Mouse (Mus musculus): Measurements from ENCODE around the gene Slc16a14. TPM values are rescaled to one million over a fixed set of nuclear protein-coding genes. Genes with fewer than 3 reads are reported as not detected.
"Not testable (repeated sequence)": the region's sequence is repeated elsewhere in the genome, so short reads cannot be mapped to it uniquely, and the experiment has no call there.

The Slc16a14 gene
- polyA plus RNA-seq (2015; fragmentation: Nextera tagmentation; extraction: Ambion mirVana), result 0.34 and 0.91 TPM in 2 replicates

DNA sequence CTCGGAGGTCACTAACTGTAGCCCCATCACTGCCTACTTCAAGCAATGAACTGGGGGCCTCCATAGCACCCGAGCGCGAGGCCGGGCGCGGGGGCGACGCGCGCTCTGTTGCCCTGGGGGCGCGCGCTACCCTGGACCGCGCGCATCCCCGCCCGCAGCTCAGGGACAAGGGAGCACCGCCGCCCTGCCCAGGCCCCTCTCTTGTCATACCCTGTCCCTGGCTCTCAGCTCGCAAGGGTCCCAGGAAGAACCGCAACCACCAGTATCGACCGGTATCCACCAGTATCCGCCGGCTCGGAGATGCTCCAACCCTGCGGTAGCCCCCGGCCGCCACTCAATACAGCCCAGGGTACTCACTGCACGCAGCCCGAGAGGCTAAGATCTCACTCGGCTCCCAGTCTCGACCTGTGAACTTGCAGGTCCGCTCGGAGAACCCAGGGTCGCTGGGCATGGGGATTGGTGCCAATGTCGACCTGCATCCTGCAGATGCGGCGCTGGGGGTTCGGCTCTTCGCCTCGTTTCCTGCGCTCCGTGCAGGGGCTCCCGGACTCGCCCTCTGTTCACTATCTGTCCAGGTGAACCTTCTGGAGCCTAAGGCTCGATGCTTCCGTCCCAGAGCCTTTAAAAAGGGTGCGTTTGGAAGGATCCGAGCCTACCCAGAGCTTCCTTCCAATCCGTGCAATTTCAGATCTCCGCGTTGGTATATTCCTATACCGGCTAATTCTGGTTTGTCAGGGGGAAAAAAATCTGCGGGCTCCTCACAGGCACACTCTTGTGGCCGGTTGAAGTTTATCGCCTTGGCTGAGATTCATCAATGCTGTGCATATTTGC, at the start of gene Slc16a14:
Gene Slc16a14 (minus strand): TSS at position 632 of the 831 bp plus-strand sequence.
- Histone ChIP-seq H3K4me1 (peaks cover 7% of the 10 kb centered on the region; the same call in 1 of the 2 replicates), H3K36me3 (no peaks in the 10 kb centered on the region), H3K4me3 (peak within 1 kb of the TSS; percentile 57), H3K4me2 (replicated peaks) (peak within 1 kb of the TSS; percentile 96), H3K9ac (peak within 1 kb of the TSS; percentile 70), H3K27me3 (peaks cover 42% of the 10 kb centered on the region), H3K9me3 (no peaks in the 10 kb centered on the region), H3K27ac (no peak within 1 kb of the TSS)
- WGBS, result under 1% methylated on average over 59 of the region's 59 CpGs
- peak; percentile 77 for ATAC-seq (ENCODE audit: low FRiP score, low read depth)

DNA sequence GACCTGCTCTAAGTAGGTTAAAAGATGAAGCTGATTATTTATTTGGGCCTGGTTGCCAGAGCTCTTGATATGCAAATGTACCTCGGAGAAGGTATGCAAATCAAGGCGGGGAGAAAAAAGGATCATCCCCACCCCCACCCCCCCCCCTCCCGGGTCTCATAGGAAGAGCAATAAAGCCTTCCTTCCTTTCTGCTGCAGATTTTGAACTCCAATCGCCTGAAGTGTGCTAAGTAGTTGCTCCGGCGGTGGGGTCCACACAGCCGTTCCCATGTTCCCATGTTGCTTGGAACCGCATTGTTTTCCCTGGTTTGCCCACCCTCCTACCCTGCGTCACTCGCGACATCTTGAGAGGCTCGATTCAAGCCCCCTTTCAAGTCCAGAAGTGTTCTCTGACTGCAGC, 26.8 kb upstream of the Slc16a14 start:
- not testable (repeated sequence) for H3K9ac ChIP-seq; H3K27ac ChIP-seq; ATAC-seq (ENCODE audit: low FRiP score, low read depth); H3K27me3 ChIP-seq; H3K4me1 ChIP-seq; H3K9me3 ChIP-seq; H3K4me2 ChIP-seq (replicated peaks); H3K4me3 ChIP-seq; H3K36me3 ChIP-seq
- 3% methylated on average over 12 of the region's 12 CpGs for WGBS

DNA sequence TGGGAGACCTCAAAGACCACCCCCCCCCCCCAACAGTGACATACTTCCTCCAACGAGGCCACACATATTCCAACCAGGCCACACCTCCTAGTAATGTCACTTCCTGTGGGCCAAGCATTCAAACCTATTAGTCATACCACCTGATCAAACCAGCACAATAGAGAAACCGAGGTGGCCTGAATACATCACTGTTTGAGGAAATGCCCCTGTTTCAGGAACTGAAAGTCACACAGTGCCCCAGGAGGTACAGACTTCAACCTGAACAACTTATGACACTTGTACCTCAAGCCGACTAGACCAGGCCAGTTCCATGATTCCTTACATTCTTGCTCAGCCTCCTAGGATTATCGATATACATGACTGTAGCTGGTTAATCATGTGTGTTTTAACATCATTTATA, 22.8 kb upstream of the Slc16a14 start:
- H3K27ac ChIP-seq; H3K9me3 ChIP-seq; ATAC-seq (ENCODE audit: low FRiP score, low read depth); H3K36me3 ChIP-seq; H3K4me1 ChIP-seq; H3K9ac ChIP-seq; H3K27me3 ChIP-seq; H3K4me3 ChIP-seq; H3K4me2 ChIP-seq (replicated peaks): not testable (repeated sequence)
- 87% methylated on average over 4 of the region's 4 CpGs for WGBS

DNA sequence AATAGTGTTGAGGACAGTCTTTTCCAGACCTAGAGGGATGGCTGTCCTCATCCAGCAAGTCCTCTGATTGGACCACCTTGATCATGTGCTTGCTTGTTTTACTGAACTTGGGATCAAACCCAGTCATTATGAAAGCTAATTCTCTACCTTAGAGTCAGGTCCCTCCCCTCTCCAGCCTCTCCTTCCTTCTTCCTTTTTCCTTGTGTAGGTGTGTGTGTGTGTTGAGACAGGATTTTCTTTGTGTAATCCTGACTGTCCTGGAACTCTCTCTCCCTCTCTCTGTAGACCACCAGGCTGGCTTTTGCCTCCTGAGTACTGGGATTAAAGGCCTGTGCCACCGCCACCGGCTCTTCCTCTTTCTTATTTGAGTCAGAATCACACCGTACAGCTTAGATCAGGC, 21.8 kb upstream of the Slc16a14 start:
- not testable (repeated sequence) for H3K27me3 ChIP-seq; H3K4me2 ChIP-seq (replicated peaks); H3K27ac ChIP-seq; H3K4me3 ChIP-seq; H3K36me3 ChIP-seq; H3K4me1 ChIP-seq; ATAC-seq (ENCODE audit: low FRiP score, low read depth); H3K9ac ChIP-seq; H3K9me3 ChIP-seq
- 87% methylated on average over 3 of the region's 3 CpGs for WGBS

DNA sequence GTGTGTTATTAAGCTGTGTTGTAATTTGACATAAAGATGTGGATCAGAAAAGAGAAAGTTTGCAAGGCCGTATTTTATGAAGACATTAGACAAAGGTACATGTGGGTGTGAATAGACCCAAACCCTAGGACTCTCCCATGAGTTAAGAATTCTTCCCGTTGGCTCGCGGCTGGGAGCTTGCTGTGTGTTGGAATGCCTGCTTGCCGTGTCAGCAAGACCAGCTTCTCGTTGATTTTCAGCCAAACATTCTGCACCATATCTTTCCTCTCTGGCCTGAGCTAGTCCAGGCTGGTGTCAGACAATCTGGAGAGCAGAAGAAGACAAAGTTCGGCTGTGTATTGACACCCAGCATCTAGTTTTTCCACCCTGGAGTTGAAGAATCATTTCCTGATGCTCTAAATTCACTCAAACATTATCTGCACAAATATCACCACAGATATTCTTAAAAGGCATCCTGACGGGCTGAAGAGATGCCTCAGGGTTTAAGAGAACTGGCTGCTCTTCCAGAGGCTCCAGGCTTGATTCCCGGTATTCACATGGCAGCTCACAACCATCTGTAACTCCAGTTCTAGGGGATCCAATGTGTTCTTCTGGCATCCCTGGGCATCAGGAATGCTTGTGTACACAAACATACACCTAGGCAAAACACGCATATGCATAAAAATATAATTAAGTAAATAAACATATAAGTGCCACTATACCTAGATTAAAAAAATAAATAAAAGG, 17.7 kb upstream of the Slc16a14 start:
- no peak for ATAC-seq (ENCODE audit: low FRiP score, low read depth)
- H3K27ac ChIP-seq, result no peak overlapping the region
- WGBS, result 83% methylated on average over 10 of the region's 10 CpGs
- H3K4me3 ChIP-seq, result no peak overlapping the region
- no peaks in the 10 kb centered on the region for H3K36me3 ChIP-seq
- no peak overlapping the region for H3K4me2 ChIP-seq (replicated peaks)
- no peaks in the 10 kb centered on the region for H3K27me3 ChIP-seq
- H3K9me3 ChIP-seq, result peaks cover 5% of the 10 kb centered on the region
- H3K4me1 ChIP-seq, result no peaks in the 10 kb centered on the region
- no peak overlapping the region for H3K9ac ChIP-seq

DNA sequence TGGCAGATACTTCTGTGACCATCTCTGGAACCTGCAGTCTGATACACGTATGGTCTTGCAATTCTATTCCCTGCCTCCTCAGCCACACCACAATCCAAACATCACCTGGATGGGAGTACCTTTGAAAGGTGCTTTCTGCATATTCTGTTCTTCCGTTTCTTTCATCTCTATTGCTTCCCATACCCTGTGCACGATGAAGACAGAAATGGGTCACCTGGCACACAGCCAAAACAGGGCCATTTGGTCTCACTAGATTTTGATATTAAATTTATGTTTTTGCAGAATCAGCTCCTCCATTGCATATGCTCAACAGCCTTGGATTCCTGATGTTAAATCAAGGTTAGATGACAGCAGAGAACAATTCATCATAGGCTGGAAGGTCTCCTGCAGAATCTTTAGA, 16.6 kb upstream of the Slc16a14 start:
- no peaks in the 10 kb centered on the region for H3K36me3 ChIP-seq
- WGBS, result 83% methylated on average over 3 of the region's 3 CpGs
- no peak overlapping the region for H3K4me2 ChIP-seq (replicated peaks)

DNA sequence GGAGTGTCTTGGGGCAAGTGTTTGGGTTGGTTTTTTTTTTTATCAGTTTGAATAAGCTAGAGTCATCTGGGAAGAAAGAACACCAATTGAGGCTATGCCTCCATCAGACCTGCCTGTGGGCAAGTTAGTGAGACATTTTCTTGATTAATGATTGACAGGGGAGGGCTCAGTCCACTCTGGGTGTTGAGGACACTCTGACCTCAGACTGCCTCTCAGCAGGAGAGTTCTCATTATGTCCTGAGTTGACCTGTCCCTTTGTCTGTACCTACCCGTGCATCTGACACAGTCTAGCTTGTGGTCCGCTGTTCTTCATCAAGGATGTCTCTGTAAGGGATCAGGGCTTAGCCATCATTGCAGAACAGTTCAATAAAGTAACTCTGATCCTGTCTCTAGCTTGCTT, 12.5 kb upstream of the Slc16a14 start:
- Histone ChIP-seq H3K4me1 (no peaks in the 10 kb centered on the region), H3K27me3 (no peaks in the 10 kb centered on the region), H3K4me2 (replicated peaks) (no peak overlapping the region), H3K9ac (no peak overlapping the region), H3K9me3 (0 out of 2 replicates have a peak, but pooled peaks cover 4% of the 10 kb centered on the region), H3K36me3 (no peaks in the 10 kb centered on the region), H3K27ac (no peak overlapping the region), H3K4me3 (no peak overlapping the region)
- ATAC-seq (ENCODE audit: low FRiP score, low read depth), result no peak
- WGBS, result 80% methylated on average over 2 of the region's 2 CpGs

More for the DNA sequence above, 16.6 kb upstream of the Slc16a14 start:
- Histone ChIP-seq H3K4me1 (no peaks in the 10 kb centered on the region), H3K9ac (no peak overlapping the region), H3K27me3 (no peaks in the 10 kb centered on the region), H3K27ac (no peak overlapping the region), H3K9me3 (peaks cover under 1% of the 10 kb centered on the region), H3K4me3 (no peak overlapping the region)
- ATAC-seq (ENCODE audit: low FRiP score, low read depth), result no peak

DNA sequence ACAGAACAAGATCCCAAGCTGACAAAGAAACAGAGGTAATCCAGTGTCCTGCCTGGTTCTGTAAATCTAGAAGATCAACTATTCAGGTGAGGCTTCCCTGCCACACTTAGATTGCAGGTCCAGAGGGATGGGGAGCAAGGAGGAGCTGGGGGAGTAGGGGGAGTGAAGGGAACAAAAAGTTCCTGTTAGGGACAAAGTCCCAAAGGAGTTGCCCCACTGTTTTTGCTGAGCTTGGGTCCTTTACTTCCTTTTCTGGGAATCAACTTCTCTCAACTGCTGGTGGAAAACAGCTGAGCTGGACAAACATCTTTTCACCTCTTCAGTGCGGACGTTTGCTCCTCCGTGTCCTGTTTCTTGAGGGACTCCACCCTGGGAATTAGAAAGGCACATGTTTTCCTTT, 11.0 kb upstream of the Slc16a14 start:
- Histone ChIP-seq H3K9ac (no peak overlapping the region), H3K27ac (no peak overlapping the region), H3K4me3 (no peak overlapping the region), H3K27me3 (no peaks in the 10 kb centered on the region), H3K4me2 (replicated peaks) (no peak overlapping the region), H3K9me3 (0 out of 2 replicates have a peak, but pooled peaks cover 4% of the 10 kb centered on the region), H3K4me1 (no peaks in the 10 kb centered on the region), H3K36me3 (no peaks in the 10 kb centered on the region)
- ATAC-seq (ENCODE audit: low FRiP score, low read depth), result no peak
- WGBS, result 77% methylated on average over 3 of the region's 3 CpGs

DNA sequence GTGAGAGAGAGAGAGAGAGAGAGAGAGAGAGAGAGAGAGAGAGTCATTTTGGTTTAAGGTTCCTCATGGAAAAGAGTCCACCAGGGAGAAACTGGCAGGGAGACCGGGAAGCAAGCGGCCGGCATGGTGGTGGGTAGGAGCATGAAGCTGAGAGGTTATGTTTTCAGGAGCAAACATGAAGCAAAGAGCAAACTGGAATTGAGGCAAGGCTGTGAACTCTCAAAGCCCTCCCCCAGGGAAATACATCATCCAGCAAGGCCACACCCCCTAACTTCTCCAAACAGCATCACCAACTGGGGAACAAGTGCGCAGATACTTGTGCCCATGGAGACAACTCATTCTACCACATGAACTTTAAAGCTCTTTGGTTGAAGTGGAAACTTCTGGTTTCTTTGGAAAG, 8.6 kb upstream of the Slc16a14 start:
- no peak overlapping the region for H3K4me3 ChIP-seq
- H3K4me1 ChIP-seq, result no peaks in the 10 kb centered on the region
- H3K27ac ChIP-seq, result no peak overlapping the region
- no peak for ATAC-seq (ENCODE audit: low FRiP score, low read depth)
- no peaks in the 10 kb centered on the region for H3K36me3 ChIP-seq
- 0 out of 2 replicates have a peak, but pooled peaks cover 4% of the 10 kb centered on the region for H3K9me3 ChIP-seq
- WGBS, result 91% methylated on average over 4 of the region's 4 CpGs
- no peaks in the 10 kb centered on the region for H3K27me3 ChIP-seq
- no peak overlapping the region for H3K9ac ChIP-seq
- no peak overlapping the region for H3K4me2 ChIP-seq (replicated peaks)

DNA sequence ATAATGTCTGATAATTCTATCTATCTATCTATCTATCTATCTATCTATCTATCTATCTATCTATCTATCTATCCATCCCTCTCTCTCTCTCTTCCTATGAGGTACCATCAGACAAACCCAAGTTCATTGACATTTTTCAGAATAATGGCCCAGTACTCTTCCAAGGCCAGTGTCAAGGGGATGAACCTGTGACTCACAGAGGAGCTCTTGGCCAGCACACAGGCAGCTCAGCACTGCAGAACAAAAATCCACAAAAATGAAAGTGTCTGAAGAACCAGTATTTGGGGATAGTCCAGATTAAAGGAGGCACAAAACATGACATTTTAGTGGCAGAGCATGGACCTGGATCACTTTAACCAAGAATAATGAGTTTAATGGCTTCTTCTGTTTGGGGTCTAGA, 7.7 kb upstream of the Slc16a14 start:
- H3K4me2 ChIP-seq (replicated peaks), result no peak overlapping the region
- 0 out of 2 replicates have a peak, but pooled peaks cover 4% of the 10 kb centered on the region for H3K9me3 ChIP-seq
- no peak overlapping the region for H3K27ac ChIP-seq
- no peak overlapping the region for H3K9ac ChIP-seq
- no peaks in the 10 kb centered on the region for H3K4me1 ChIP-seq
- no peak overlapping the region for H3K4me3 ChIP-seq
- ATAC-seq (ENCODE audit: low FRiP score, low read depth), result no peak
- no peaks in the 10 kb centered on the region for H3K27me3 ChIP-seq
- H3K36me3 ChIP-seq, result no peaks in the 10 kb centered on the region

DNA sequence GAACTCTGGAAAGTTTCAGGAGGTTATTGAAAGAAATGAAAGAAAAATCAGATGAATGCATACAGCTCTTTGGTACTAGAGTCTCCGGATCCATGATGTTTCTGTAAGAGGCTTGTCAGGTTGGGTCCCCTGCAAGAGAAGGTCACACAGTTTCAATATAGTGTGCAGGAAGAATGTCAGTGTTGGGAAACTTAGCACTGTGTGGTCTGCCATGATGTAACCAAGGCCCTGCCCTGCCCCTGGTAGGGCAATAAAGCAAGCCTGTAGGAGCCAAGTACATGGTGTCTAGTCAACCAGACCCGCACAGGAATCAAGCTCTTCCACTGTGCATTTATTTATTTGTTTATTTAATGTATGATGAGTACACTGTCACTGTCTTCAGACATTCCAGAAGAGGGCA, 5.4 kb upstream of the Slc16a14 start:
- Histone ChIP-seq H3K9ac (no peak overlapping the region), H3K27me3 (peaks cover 17% of the 10 kb centered on the region), H3K4me3 (no peak overlapping the region), H3K4me1 (no peaks in the 10 kb centered on the region), H3K9me3 (0 out of 2 replicates have a peak, but pooled peaks cover 4% of the 10 kb centered on the region), H3K36me3 (no peaks in the 10 kb centered on the region), H3K4me2 (replicated peaks) (no peak overlapping the region), H3K27ac (no peak overlapping the region)
- WGBS, result 91% methylated on average over 2 of the region's 2 CpGs
- ATAC-seq (ENCODE audit: low FRiP score, low read depth), result no peak

DNA sequence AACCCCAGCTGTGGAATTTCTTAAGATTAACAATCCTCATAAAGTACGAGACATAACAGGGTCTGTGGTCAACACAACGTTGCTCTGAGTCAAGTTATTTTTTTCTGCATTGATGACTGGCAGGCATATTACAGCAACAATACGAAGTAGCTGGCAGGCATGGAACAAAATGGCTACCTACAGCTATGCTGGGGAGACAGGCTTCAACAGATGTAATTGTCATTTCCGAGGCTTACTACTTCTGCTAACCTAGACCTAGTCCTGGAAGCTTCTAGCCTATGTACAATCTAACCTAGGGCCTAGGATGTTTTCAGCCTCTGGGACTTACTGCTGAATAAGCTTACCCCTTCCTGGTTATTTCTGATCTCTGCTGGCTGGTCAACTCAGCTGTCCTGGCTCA, 4.5 kb upstream of the Slc16a14 start:
- Histone ChIP-seq H3K27me3 (peaks cover 23% of the 10 kb centered on the region), H3K9ac (no peak overlapping the region), H3K4me3 (no peak overlapping the region), H3K27ac (no peak overlapping the region), H3K36me3 (no peaks in the 10 kb centered on the region), H3K4me1 (no peaks in the 10 kb centered on the region; the same call in 1 of the 2 replicates), H3K9me3 (0 out of 2 replicates have a peak, but pooled peaks cover 4% of the 10 kb centered on the region), H3K4me2 (replicated peaks) (no peak overlapping the region)
- 61% methylated on average over 4 of the region's 4 CpGs for WGBS
- ATAC-seq (ENCODE audit: low FRiP score, low read depth), result no peak
